Mouse (Mus musculus) stomach, embryonic 14.5 days (tissue): ENCODE data around the gene Thop1. TPM values are rescaled to one million over a fixed set of nuclear protein-coding genes. Genes with fewer than 3 reads are reported as not detected.

ENCODE experiments used
- ATAC-seq: fragments of 200-750 bp; cut with Nextera tagmentation; 2 replicates; pipeline ENCODE4 v1.8.0; 2017; ENCODE audit warnings: low read depth, moderate TSS enrichment; ENCODE audit not compliant: insufficient number of reproducible peaks, insufficient read depth, low FRiP score
- H3K27ac ChIP-seq: fragments of 300-500 bp; sonication (generic); 2 replicates; pipeline ENCODE4 v1.5.1; 2014; ENCODE audit warnings: mild to moderate bottlenecking, low read length, moderate library complexity, mixed read lengths
- H3K27me3 ChIP-seq: fragments of 300-500 bp; sonication (generic); 2 replicates; pipeline ENCODE4 v1.6.1; 2014; ENCODE audit warnings: low read length, control low read depth, mixed read lengths; ENCODE audit not compliant: control insufficient read depth, insufficient read depth
- H3K36me3 ChIP-seq: fragments of 300-500 bp; sonication (generic); 2 replicates; pipeline ENCODE4 v1.6.1; 2014; ENCODE audit warnings: mild to moderate bottlenecking, control low read depth, low read length, moderate library complexity, mixed read lengths; ENCODE audit not compliant: control insufficient read depth, insufficient read depth
- H3K4me1 ChIP-seq: fragments of 300-500 bp; sonication (generic); 2 replicates; pipeline ENCODE4 v1.6.1; 2014; ENCODE audit warnings: low read length, control low read depth, mixed read lengths; ENCODE audit not compliant: control insufficient read depth, insufficient read depth
- H3K4me2 ChIP-seq: fragments of 300-500 bp; sonication (generic); replicated peaks from 2 replicates; pipeline ENCODE4 v1.6.1; 2014; ENCODE audit warnings: low read depth, low read length, control low read depth
- H3K4me3 ChIP-seq: fragments of 300-500 bp; sonication (generic); 2 replicates; pipeline ENCODE4 v1.5.1; 2014; ENCODE audit warnings: low read depth, low read length, control low read depth
- H3K9ac ChIP-seq: fragments of 300-500 bp; sonication (generic); replicated peaks from 2 replicates; pipeline ENCODE4 v1.6.1; 2014; ENCODE audit warnings: low read depth, mild to moderate bottlenecking, control low read depth, low read length, moderate library complexity, mixed read lengths
- H3K9me3 ChIP-seq: fragments of 300-500 bp; sonication (generic); 2 replicates; pipeline ENCODE4 v1.6.1; 2016; ENCODE audit warnings: low read depth, low read length, control low read depth; ENCODE audit not compliant: control insufficient read depth
- WGBS: fragments of 180-500 bp; shearing (Covaris S2); extraction: QIAGEN DNeasy Blood & Tissue Kit; methylation state at CpG from one replicate; pipeline ENCODE4 v1.1.7; 2014; 5-methylcytosine and 5-hydroxymethylcytosine counted together
- polyA plus RNA-seq: library from polyadenylated mRNA; unstranded; fragments of >200 nt; fragmentation: Nextera tagmentation; extraction: Ambion mirVana; gene quantifications from 2 replicates; pipeline ENCODE4 v1.2.1, GENCODE M21; 2014

The Thop1 gene
- polyA plus RNA-seq, 1 experiment from 2014 or later: 39.9 TPM

GRCm38 (mm10) chr10:81082168-81082960 is 12.5 kb downstream of the Thop1 start:
- WGBS: 75% methylated on average over 7 of the region's 7 CpGs
- H3K36me3 ChIP-seq: peaks cover 51% of the 10 kb centered on the region

GRCm38 (mm10) chr10:81087021-81087420 is 17.2 kb downstream of the Thop1 start:
- no peak overlapping the region for H3K4me2 ChIP-seq
- WGBS: 62% methylated on average over 2 of the region's 2 CpGs
- ATAC-seq: no peak
- no peak overlapping the region for H3K4me3 ChIP-seq
- no peaks in the 10 kb centered on the region for H3K9me3 ChIP-seq
- no peaks in the 10 kb centered on the region for H3K27me3 ChIP-seq
- no peak overlapping the region for H3K9ac ChIP-seq
- H3K27ac ChIP-seq: no peak overlapping the region
- H3K36me3 ChIP-seq: peaks cover 8% of the 10 kb centered on the region
- H3K4me1 ChIP-seq: no peaks in the 10 kb centered on the region

More at GRCm38 (mm10) chr10:81082168-81082960, 12.5 kb downstream of the Thop1 start:
- no peaks in the 10 kb centered on the region for H3K27me3 ChIP-seq
- ATAC-seq: peak; percentile 54; the same call in 1 of the 2 replicates
- no peaks in the 10 kb centered on the region for H3K4me1 ChIP-seq
- no peaks in the 10 kb centered on the region for H3K9me3 ChIP-seq
- H3K4me2 ChIP-seq: no peak overlapping the region
- H3K27ac ChIP-seq: no peak overlapping the region
- H3K4me3 ChIP-seq: no peak overlapping the region
- H3K9ac ChIP-seq: no peak overlapping the region

GRCm38 (mm10) chr10:81089216-81089615 is 19.4 kb downstream of the Thop1 start:
- Histone ChIP-seq H3K4me2 (no peak overlapping the region), H3K4me1 (no peaks in the 10 kb centered on the region), H3K9me3 (no peaks in the 10 kb centered on the region), H3K4me3 (no peak overlapping the region), H3K27me3 (no peaks in the 10 kb centered on the region), H3K9ac (no peak overlapping the region), H3K27ac (no peak overlapping the region), H3K36me3 (no peaks in the 10 kb centered on the region; the same call in 1 of the 2 replicates)
- WGBS: 48% methylated on average over 2 of the region's 2 CpGs
- ATAC-seq: no peak

GRCm38 (mm10) chr10:81090621-81091020 is 20.8 kb downstream of the Thop1 start:
- H3K27me3 ChIP-seq: no peaks in the 10 kb centered on the region
- H3K4me1 ChIP-seq: no peaks in the 10 kb centered on the region
- H3K9ac ChIP-seq: no peak overlapping the region
- no peaks in the 10 kb centered on the region; the same call in 1 of the 2 replicates for H3K36me3 ChIP-seq
- 72% methylated on average over 7 of the region's 7 CpGs for WGBS
- H3K27ac ChIP-seq: no peak overlapping the region
- no peak overlapping the region for H3K4me3 ChIP-seq
- H3K4me2 ChIP-seq: no peak overlapping the region
- no peaks in the 10 kb centered on the region for H3K9me3 ChIP-seq
- no peak for ATAC-seq

- Histone ChIP-seq H3K9me3 (no peaks in the 10 kb centered on the region), H3K27ac (no peak overlapping the region), H3K9ac (no peak overlapping the region), H3K4me1 (no peaks in the 10 kb centered on the region), H3K27me3 (no peaks in the 10 kb centered on the region), H3K4me2 (no peak overlapping the region), H3K4me3 (no peak overlapping the region), H3K36me3 (no peaks in the 10 kb centered on the region; the same call in 1 of the 2 replicates)
- no peak; the same call in 1 of the 2 replicates for ATAC-seq
- 42% methylated on average over 22 of the region's 22 CpGs for WGBS
Observed at GRCm38 (mm10) chr10:81092465-81093250, 22.8 kb downstream of the Thop1 start.

- no peak overlapping the region for H3K4me2 ChIP-seq
- H3K27ac ChIP-seq: no peak overlapping the region
- no peaks in the 10 kb centered on the region for H3K36me3 ChIP-seq
- no peaks in the 10 kb centered on the region for H3K4me1 ChIP-seq
- H3K27me3 ChIP-seq: no peaks in the 10 kb centered on the region
- 59% methylated on average over 9 of the region's 9 CpGs for WGBS
- no peaks in the 10 kb centered on the region for H3K9me3 ChIP-seq
- peak; percentile 31; the same call in 1 of the 2 replicates for ATAC-seq
- H3K9ac ChIP-seq: no peak overlapping the region
- H3K4me3 ChIP-seq: no peak overlapping the region
Observed at GRCm38 (mm10) chr10:81094931-81095678, 25.3 kb downstream of the Thop1 start.

GRCm38 (mm10) chr10:81105565-81106112 is 35.8 kb downstream of the Thop1 start, which contains the start of gene Map2k2:
TSS of gene Map2k2 (plus strand) at chr10:81105915.
- Histone ChIP-seq H3K4me1 (peaks cover 10% of the 10 kb centered on the region), H3K27me3 (no peaks in the 10 kb centered on the region), H3K27ac (peak within 1 kb of the TSS; percentile 99), H3K4me2 (peak within 1 kb of the TSS; percentile 49), H3K9me3 (no peaks in the 10 kb centered on the region), H3K36me3 (peaks cover 17% of the 10 kb centered on the region), H3K4me3 (peak within 1 kb of the TSS; percentile 84), H3K9ac (peak within 1 kb of the TSS; percentile 85)
- peak; percentile 95 for ATAC-seq
- WGBS: under 1% methylated on average over 54 of the region's 56 CpGs
